Mouse (Mus musculus) cerebellum, adult 11 months (tissue): ENCODE measurements around the gene Psme3.
A peak's percentile ranks its signal among the peaks of the same experiment; 100 is the strongest.

Experiments used
- DNase-seq: peaks from one replicate; pipeline ENCODE4 v3.0.0; 2022

Gene Psme3

GRCm38 (mm10) chr11:101315665-101316500, at the start of gene Psme3:
Gene Psme3 (plus strand): TSS chr11:101316213.
- DNase-seq, result peak; percentile 89

DNA sequence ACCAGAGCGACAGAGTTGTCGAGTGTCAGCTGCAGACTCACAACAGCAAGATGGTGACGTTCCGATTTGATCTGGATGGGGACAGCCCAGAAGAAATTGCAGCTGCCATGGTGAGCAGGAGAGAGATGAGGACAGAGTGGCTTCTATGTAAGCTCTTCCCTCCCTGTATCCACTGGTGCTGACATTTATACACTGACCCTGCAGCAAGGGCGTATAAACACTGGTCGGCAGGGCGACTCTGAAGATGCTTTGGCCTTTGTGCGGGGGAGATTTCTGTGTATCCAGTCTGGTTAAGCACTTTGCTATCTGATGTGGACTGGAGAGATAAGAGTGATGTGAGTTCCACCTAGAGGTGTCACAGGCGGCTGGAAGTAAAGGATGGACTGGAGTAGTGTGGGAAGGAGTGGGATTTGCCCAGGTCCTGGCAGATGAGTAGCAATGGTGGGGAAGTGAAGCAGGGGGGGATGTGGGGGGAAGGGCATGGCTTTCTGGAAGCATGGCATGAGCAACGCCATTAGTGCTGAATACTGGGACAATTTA, 46.4 kb upstream of the Psme3 start:
- no peak for DNase-seq

DNA sequence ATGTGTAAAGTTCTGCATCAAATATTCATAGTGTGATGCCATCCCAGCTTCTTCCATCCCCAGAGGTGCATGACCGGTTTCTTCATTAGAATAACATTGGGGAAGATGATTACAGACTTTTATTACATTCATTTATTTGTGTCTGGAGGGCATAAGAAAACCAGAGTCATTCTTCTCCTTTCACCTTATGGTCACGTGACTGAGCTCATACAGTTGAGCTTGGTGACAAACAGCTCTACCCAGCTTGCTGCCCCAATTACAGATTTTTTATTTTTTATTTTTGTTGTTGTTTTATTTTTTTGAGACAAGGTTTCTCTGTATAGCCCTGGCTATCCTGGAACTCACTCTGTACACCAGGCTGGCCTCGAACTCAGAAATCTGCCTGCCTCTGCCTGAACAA, 43.6 kb upstream of the Psme3 start:
- no peak for DNase-seq

DNA sequence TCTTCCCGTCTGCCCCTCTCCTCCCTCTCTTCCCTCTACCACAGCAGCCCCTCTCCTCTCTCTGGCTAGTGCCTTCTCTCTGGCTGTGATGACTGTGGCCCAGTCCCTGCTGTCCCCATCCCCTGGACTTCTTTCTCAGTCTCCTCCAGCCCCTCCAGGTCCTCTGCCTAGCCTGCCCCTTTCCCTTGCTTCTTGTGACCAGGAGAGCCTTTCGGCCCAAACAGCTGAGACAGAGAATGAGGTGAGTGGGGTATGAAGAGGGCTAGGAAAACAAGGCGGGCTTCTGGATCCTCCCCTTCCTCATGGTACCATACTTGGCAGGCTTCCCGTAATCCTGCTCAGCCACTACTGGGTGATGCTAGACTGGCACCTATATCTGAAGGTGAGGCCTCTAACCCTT, 40.7 kb upstream of the Psme3 start:
- no peak for DNase-seq

DNA sequence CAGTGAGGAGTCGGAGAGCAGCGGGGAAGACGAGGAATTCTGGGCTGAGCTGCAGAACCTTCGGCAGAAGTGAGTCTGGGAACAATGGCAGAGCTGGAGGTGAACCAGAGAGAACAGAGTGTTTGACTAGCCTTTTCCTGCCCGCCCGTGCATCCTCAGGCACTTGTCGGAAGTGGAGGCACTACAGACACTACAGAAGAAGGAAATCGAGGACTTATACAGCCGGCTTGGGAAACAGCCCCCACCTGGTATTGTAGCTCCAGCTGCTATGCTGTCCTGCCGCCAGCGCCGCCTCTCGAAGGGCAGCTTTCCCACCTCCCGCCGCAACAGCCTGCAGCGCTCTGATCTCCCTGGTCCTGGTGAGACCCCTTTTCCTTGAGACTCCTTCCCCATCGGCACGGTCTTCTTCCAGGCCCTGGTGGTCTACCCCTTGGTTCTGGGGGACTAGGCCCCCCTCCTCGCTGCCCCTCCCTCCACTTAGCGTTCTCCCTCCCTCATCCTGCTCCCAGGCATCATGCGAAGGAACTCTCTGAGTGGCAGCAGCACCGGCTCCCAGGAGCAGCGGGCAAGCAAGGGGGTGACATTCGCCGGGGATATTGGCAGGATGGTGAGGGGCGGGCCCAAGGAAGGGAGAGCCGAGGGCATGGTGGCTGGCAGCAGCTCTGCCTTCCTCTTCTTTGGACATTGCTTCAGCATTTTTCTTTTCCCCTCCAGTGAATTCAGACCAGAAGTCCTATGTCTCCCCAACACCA, 39.5 kb upstream of the Psme3 start:
- DNase-seq, result no peak

GRCm38 (mm10) chr11:101277381-101278222, 38.4 kb upstream of the Psme3 start:
- no peak for DNase-seq

- peak; percentile 67 for DNase-seq
Measured at GRCm38 (mm10) chr11:101278223-101279192, 37.5 kb upstream of the Psme3 start, which contains the start of the genes Cntd1 and Coa3. Gene Cntd1 (plus strand): TSS chr11:101279012. Gene Coa3 (minus strand): TSS chr11:101279114.

GRCm38 (mm10) chr11:101279193-101279569, 36.8 kb upstream of the Psme3 start:
- DNase-seq, result no peak

GRCm38 (mm10) chr11:101280837-101281236, 35.2 kb upstream of the Psme3 start:
- DNase-seq, result no peak

- DNase-seq, result no peak
Measured at GRCm38 (mm10) chr11:101282896-101283295, 33.1 kb upstream of the Psme3 start.

GRCm38 (mm10) chr11:101283805-101284204, 32.2 kb upstream of the Psme3 start:
- DNase-seq, result no peak

DNA sequence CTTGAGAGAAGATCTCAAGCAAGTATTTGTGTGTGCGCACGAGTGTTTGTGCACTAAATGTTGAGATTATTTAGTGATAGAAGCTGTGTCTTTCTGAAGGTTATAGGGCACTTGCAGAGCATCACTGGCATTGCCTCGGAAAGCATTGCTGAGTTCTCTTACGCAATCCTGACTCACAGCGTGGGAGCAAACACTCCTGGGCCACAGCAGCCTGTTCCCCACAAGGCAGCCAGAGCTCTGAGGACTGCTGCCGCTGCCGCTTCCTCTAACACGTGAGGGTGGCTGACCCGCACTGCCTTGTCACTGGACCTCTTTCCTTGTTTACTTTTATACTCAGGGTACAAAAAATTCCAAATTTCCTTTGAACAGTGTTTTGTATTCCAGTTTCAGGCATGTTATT, 28.7 kb upstream of the Psme3 start:
- DNase-seq, result no peak

DNA sequence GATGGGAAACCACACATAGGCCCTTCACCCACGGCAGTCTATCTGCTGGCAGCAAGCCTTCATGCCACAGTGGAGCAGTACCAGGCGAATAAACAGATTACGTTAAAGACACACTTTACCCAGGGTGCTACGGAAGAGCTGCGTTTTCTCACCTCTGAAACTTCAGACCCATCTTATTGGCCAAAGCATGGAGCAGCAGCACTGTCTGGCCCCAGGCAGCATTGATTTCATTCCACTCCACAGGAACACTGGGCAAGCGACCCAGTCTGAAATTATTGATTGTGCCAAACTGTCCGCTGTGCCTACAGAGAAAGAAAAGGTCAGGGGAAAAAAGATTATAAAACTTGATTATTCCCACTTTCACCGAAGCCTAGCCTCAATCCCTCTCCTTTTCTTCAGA, 24.8 kb upstream of the Psme3 start:
- DNase-seq, result no peak

DNA sequence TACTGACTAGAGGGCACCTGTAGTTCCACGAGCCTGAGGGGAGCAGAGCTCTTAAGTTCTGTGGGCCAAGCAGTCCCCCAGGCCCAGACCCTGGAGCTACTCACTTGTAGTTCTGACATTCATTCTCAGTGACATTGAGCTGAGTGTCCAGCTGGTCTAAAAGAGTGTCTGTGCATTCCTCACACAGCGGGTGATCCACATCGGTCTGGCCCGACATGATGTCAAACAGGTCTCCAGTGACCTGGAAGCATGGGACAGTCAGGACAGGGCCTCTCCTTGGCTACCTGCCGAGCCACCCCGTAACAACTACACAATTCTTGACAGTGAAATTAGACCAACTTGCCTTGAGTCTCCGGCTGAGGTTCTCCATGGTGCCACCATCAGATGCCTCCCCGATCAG, 20.8 kb upstream of the Psme3 start:
- DNase-seq, result no peak

DNA sequence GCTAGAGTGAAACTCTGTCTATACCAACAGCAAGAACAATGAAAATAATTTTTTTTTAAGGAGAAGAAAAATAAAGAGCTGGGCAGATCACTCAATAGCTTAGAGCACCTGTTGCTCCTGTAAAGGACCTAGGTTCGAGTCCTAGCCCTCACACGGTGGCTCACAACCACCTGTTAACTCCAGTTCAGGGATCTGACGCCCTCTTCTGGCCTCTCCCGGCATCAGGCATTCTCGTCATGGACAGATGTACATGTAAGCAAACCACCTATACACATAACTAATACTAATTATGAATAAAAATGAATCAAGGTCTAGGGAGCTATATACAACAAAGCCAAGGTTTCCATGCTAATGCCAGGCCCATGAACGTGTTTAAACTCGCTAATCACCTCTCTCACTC, 15.1 kb upstream of the Psme3 start:
- DNase-seq, result no peak

DNA sequence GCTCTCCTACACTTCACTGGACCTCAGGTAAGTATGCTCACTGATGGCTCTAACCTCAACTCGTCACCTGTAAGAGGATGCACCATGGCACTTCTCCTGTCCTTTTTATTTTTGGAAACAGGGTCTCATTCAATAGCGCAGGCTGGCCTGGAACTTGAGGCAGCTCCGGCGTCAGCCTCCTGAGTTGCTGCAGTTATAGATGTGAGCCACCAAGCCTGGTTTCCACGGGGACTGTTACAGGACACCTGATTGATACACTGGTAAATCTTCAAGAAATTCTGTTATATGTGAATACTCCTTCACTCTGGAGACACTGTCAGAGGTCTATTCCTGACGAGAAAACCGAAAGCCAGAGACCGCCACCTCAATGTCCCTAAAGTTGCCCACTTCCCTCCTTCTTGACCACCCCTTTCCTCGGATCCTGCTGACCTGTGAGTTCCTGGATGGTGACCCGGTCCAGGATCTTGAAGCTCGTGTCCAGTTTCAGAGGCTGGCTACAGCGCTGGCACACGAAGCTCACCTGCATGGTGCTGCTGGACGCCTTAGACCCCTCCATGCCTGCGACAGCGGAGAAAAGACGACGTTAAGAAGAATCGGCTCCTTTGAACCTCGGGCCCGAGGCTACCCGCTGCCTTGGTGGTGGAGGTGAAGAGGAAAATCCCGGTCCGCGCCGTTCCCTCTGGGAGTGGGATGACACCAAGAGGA, 14.6 kb upstream of the Psme3 start:
- DNase-seq, result no peak

GRCm38 (mm10) chr11:101302004-101302798, 13.8 kb upstream of the Psme3 start, which contains the start of gene Becn1:
Gene Becn1 (minus strand): TSS chr11:101302286.
- peak; percentile 95 for DNase-seq

- no peak for DNase-seq
Measured at GRCm38 (mm10) chr11:101307744-101308143, 8.3 kb upstream of the Psme3 start.

DNA sequence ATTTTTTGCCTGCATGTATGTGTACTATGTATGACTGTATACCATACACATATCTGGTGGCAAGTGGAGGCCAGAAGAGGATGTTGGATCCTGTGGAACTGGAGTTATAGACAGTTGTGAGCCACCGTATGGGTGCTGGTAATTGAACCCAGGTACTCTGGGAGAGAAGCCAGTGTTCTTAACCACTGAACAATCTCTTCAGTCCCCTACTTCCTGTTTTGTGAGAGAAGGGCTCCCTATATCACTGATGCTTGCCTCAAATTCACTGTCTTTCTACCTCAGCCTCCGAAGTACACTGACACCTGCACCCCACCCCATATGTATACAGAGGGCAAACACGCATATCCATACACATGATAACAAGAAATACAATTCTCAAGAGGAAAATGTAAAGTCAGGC, 4.9 kb upstream of the Psme3 start:
- DNase-seq, result no peak

GRCm38 (mm10) chr11:101312150-101312549, 3.9 kb upstream of the Psme3 start:
- no peak for DNase-seq
